Mouse (Mus musculus): ENCODE measurements around the gene Ksr1.
"Not testable (repeated sequence)": the region's sequence is repeated elsewhere in the genome, so short reads cannot be mapped to it uniquely, and the experiment has no call there.

The Ksr1 gene

DNA sequence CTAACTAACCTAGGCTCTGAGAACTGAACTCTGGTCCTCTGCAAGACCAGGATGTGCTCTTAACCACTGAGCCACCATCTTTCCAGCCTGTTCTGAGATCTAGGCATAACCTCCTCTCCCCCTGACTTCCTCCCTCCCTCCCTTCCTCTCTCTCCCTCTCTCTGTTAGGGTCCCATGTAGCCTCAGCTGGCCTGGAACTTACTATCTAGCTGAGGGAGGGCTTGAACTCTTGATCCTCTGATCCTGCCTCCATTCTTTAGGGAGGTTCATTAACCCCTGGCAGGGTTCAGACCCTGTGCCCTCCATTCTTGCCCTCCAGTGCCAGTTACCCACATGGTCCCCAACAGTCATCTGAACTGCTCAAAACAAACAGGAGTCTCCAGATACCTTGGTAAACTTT is 133.2 kb downstream of the Ksr1 start:
- no peak for DNase-seq (ENCODE audit: low read depth, low spot score)

DNA sequence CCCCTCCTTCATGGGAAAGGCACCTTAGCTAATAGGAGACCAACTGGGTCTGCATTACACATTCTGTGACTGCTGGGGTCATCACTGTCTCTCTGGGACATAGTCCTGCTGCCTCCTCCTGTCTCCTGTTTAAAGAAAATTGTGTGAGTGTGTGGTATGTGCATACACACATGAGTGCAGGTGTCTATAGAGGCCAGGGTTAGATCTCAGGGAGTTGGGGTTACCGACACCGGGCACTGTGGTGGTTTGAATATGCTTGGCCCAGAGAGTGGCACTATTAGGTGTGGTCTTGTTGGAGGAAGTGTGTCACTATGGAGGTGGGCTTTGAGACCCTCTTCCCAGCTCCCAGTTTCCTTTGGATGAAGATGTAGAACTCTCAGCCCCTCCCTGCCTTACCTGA is 133.7 kb downstream of the Ksr1 start:
- DNase-seq (ENCODE audit: low read depth, low spot score): no peak

DNA sequence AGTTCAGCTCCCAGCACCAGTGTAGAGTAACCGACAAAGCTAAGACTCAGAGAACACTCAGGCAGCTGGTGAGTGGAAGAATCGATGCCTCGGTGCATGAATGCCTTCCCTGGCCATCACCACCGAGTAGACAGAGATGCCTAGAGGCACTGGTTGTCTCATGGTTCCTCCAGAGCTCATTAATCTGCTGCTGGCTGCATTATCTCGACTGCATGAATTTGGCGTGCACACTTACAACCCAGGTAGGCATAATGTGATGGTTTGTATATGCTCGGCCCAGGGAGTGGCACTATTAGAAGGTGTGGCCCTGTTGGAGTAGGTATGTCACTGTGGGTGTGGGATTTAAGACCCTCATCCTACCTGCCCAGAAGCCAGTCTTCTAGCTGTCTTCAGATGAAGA is 137.3 kb downstream of the Ksr1 start:
- no peak for DNase-seq (ENCODE audit: low read depth, low spot score)

DNA sequence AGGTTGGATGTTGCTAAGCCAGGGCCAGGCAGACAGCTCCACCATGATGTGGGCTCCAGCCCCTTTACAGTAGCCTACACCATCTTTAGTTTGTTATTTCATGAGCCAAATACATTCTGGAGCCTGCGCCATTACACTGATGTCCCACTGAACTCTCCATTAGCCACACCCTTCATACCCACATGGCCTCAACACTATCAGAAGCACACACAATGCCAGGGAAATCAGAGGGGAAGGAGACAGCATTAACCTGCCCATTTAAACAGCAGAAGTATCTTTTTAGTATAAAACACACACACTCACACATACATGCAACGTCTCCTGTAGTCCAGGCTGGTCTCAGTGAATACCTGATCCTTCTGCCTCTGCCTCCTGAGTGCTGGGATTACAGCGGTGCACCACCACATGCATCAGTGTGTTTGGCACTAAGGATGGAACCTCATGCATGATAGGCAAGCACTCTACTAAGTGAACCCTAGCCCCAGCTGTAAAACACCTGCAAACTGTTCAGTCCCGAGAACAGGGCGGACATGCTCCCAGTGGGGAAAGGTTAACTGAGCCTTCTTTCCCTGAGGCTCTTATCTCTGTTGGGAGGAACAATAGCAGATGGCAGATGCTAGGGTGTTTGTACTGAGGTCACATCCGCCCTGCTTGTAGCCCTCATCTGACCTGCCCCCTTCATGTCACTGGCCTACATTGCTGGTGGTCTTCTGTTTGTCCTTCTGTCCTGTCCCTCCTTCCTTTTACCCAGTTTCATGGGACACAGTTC is 138.0 kb downstream of the Ksr1 start:
- no peak for DNase-seq (ENCODE audit: low read depth, low spot score)

DNA sequence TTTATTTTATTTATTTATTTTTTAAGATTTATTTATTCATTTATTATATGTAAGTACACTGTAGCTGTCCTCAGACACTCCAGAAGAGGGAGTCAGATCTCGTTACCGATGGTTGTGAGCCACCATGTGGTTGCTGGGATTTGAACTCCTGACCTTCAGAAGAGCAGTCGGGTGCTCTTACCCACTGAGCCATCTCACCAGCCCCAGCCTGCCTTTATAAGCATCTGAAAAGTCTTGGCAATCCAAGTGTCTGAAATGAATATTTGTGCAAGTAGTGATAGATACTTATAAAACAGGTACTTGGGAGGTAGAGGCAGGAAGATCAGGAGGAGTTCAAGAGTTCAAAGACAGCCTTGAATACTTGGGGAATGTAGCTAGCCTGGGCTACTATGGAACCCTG is 138.9 kb downstream of the Ksr1 start:
- DNase-seq (ENCODE audit: low read depth, low spot score): not testable (repeated sequence)

DNA sequence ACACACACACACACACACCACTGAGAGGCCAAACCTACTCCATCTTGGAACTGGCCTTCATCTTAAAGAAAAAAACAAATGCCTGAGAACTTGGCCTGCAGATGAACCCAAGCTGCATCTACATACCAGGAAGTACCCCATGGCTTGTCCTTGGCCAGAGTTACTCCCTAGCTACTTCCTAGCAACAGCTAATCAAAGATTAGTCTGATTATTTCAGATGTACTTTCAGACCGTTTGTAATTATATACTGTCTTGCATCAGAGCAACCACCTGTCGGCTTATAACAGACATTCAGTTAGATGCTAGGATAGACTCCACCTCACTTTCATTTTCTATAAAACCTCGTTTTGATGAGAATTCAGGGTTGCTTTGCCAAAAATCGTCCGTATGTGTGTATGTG is 139.8 kb downstream of the Ksr1 start:
- DNase-seq (ENCODE audit: low read depth, low spot score): peak; percentile 35

DNA sequence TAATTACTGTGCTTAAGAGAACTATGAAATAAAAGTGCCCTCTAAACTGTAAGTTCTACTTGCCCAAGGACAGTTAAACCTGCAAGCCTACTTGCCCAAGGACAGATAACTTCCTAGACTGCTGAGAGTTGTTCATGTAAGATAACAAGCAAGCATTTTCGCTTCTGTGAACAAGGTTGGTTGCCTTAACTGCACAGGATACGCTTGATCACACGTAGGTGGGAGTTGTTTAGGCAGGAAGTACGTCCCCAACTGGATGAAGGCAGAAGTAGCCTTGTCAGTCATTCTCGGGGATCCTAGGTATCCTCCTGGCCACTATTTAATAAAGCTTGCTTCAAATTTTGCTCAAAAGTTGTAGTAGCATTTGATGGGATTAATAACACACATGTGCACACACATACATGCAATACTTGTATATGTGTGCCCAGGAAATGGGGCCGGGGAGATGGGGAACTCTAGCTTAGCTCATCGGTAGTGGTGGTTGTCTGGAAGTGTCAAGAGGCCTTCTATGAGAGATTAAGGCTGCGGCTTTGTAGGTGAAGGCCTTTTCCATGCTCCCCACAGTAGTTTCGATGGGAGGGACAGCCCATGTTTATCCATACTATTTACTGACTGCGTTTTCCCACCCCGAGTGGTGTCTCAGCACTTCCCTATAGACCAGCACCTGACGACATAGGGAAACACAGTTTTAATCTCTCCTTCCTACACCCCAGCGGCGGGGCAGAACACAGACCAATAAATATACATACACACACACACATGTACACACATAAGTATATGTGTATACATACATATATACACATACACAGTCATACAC is 140.4 kb downstream of the Ksr1 start:
- peak; percentile 60 for DNase-seq (ENCODE audit: low read depth, low spot score)

DNA sequence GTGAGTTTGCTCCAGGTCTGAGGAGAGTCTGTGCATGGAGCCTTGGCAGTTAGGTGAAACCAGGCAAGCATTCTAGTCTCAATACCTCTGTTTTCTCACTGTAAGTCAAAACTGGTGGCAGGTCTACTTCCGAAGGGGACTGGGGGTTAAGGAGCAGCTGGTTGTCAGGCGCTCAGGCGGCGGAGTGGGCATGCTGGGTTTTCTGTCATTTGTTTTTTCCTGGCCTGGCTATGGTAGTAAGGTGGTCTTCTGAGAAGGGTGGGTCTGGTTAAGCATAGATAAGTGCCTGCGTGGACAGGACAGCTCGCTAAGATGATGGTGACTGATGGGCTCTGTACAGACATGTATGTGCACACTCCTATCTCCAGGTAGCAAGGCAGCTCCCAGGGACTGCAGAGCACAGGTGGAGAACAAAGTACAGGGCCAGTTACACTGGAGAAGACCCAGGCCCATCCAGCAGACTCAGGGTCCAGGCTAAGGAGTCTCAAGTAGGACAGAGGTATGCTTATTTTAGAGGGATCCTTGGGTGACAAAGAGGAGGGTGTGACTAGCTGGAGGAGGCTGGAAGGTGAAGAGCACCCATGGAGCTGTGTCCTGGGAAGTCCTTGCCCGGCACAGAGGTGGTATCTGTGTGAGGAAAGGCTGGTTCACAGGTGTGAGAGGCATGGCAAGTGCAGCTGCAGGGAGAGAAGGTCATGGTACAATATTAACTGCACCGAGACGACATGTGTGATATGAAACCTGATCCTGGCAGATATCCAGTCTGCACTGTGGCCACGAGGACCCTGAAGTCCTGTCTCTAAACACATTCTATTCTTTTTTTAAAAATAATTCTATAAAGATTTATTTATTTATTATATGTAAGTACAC is 142.2 kb downstream of the Ksr1 start:
- DNase-seq (ENCODE audit: low read depth, low spot score): no peak

DNA sequence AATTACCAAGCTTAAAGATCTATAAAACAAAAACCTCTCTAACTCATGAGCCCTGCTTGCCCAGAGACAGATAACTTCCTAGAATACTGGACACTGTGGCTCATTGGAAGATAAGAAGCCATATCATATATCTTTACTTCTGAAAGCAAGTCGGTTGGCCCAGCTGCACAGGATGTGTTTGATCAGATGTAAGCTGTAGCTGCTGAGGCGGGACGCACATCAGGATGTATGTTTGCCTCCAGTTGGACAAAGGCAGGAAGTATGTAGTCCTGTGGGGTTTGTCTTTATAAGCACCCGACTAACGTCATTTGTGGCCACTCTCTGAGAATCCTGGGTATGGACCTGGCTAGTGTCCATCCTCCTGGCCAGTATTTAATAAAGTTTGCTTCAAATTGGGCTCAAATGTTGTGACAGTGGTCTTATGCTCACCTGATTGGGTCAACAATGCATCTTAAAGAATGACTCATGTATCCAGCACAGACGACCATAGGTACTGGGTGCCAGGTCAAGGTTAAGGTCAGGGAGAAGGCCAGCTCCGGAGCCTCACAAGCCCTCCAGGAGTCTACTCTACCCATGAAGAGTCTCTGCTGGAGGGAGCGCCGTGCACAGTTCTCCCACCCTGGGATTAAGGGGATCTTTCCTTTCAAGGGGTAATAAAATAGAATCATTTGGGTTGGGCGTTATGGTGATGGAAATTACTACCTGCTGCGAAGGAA is 143.0 kb downstream of the Ksr1 start:
- DNase-seq (ENCODE audit: low read depth, low spot score): peak; percentile 55

DNA sequence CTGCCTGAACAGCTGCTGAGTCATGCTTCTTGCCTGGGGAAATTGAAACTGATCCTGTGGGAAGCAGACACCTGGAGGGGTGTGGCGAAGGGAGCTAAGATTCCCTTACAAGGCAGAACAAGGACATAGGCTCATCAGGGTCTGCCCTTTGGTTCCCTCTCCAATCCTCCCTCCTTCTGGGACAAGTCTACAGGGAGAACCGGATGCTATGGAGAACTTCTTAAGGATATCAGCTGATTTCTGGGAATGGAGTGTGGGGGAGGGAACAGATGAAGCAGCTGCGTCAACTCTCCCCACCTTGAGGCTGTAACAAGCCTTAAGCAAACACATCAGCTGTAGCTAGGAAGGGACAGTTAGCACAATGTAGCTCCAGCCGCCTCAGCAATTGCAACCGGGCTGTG is 143.7 kb downstream of the Ksr1 start:
- DNase-seq (ENCODE audit: low read depth, low spot score): no peak

DNA sequence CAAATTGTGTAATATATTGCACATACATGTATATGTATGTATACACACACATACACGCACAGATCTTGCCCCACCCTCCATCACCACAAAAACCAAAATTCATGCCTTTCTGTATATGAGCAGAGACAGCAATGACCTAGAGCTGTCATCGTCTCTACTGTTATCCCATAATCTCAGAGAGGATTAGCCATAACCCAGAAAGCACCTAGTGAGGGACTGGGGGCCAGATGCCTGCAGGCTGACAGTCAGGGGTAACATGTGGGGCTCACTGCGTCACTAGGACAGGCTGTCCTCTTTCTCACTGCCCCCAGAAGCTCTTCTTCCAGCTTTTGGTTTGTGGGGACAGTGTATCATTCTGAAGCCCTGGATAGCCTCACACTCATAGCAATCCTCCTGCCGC is 144.3 kb downstream of the Ksr1 start:
- no peak for DNase-seq (ENCODE audit: low read depth, low spot score)

DNA sequence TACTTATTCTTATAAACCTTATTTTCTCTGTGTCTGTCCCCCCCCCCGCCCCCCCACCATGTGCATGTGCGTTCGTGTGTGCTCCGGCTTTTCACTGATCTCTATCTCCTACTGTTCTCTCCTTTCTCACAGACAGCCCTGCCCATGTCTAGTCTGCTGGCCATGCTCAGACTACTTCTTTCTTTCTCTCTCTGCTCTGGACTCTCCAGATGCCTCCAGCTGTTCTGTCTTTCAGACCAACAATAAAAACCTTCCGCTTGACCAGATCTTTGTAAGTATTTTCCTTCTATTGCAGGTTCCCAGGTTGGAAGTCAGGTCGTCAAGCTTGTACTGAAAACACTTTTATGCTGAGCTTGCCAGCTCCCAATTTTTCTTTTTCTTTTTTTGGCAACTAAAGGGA is 147.1 kb downstream of the Ksr1 start:
- DNase-seq (ENCODE audit: low read depth, low spot score): no peak

DNA sequence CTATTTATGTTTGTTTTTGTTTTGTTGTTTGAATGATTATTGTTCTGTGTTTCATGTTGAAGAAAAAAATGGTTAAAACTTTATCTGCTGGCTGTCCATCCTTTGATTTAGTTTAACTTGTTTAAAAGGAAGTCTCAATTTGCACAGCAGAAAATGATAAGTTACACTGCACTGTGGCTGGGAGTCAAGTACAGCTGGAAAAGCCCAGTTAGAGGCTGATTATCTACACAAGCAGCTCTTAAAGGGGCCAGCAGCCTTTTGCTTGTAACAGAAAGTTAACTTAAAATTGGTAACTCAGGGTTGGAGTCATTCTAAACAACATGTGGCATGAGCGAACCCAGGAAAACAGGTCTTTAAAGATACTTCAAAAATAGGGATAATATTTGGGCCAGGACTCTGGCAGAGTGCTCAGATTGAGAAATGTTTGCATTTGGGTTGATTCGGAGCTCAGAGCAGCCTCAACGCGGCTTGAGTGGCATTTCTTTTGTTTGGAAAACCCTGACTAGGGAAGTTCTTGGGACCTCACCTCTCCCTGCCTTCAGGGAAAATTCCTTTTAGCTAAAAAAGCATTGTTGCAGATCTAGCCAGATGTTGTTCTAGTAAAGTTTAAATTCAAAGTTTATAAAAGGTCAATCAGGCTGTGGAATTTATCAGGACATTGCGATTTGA is 155.2 kb downstream of the Ksr1 start:
- DNase-seq (ENCODE audit: low read depth, low spot score): not testable (repeated sequence)

DNA sequence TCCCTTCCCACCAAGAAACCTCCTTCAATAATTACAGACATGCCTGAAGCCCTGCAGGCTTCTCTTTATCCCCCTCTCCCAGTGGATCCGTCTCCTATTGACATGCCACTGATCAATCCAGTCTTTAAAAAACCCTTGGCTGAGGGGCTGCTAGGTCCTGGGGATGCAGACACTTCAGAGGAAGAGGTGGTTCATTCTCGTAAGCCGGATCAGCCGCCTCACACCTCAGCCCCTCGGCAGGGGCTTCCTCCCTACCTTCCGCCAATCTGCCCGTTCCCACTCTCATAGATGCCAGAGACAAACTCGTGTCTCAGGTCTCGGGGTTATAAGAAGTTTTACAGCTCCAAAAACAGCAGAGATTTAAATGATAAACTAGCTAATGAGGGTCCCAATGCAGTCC is 156.1 kb downstream of the Ksr1 start:
- no peak for DNase-seq (ENCODE audit: low read depth, low spot score)

DNA sequence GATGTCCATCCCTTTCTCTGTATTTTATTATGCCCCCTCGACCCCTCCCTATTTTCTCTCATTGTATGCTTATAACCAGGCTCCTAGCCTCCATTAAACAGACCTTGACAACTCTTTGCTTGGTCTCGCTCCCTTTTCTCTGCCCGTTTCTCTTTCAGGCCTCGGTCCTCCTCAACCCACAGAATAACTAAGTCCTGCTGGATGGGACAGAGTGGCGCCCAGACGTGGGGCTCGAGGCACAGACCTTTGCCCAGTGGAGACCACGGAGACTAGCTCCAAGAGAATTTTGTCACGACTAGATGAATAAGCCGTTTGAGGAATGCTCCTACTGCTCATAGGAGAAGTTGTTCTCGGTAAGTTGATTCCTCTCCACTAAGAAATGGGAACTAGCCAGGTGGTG is 157.0 kb downstream of the Ksr1 start:
- not testable (repeated sequence) for DNase-seq (ENCODE audit: low read depth, low spot score)

DNA sequence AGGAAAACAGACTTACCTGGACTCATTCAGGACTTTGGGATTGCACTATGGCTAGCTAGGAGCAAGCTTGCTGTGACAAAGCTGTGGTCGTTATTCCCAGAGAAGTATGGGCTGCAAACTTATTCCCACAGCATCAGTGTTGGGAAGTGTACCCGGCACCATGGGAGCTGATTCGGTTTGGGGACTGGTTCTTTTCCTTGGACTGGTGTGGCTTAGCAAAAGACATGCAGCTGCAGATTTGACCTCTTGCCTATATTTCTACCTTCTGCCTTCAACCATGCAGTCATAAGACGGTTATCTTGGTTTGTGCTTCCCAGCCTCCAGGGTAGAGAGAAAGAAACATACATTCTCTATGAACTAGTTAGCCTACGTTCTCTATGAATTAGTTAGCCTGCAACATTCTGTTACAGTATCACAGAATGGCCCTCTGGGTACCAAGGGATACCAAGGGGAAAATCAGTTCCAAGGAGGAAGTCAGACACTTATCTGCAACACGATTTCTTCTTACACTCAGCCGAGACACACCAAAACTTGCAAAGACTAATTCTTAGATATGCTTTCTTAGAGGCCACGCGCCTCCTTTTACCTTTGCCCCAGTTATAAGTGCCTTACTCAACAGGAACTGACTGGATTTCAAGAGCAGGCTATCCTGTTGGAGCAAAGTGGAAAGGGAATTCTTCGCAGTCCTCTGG is 159.8 kb downstream of the Ksr1 start:
- no peak for DNase-seq (ENCODE audit: low read depth, low spot score)

DNA sequence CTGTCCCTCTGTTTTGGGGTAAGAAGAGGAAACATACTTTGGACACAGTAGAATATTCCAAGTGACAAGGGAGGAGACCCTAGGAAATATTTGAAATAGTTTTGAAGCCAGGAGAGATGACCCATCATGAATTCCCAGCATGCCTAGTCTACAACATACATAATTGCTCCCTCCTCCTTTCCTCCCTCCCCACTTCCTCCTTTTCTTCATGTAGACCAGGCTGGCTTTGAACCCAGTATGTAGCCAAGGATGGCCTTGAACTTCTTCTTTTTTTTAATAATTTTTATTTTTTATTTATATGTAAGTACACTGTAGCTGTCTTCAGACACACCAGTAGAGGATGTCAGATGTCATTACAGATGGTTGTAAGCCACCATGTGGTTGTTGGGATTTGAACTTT is 160.7 kb downstream of the Ksr1 start:
- DNase-seq (ENCODE audit: low read depth, low spot score): no peak

DNA sequence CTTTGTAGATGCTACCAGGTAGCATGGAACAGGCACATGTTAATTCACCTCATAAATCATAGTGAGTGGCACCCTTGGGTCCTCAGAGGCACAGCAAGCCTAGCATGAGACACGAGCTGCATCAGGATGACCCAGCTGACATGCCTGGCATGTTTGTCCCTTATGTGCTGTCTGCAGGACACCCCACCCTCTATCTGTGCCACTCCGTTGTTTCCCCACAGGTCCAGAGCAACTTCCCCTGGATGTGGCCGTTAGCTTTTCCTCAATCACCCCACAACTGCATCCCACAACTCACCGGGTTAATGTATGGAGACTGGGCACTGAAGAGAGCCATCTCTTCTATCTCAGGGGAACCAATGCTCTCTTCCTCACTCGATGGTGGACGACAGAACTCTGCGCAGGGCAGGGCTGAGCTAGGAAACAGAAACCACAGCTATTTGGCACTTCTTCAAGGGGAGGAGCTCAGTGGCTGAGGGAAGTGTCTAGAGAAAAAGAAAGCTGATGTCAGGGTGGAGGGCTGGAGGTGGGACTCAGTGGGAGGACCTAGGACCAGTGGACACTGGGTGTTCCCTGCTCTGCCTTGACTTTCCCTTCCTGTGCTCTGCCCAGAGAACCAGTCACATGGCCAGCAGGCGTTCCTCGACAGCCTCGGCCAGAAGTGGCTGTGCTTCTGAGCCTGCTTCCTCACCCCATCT is 161.6 kb downstream of the Ksr1 start, which contains the start of gene Lgals9:
Gene Lgals9 (minus strand): TSS at position 464 of the 695 bp plus-strand sequence.
- peak; percentile 81 for DNase-seq (ENCODE audit: low read depth, low spot score)

DNA sequence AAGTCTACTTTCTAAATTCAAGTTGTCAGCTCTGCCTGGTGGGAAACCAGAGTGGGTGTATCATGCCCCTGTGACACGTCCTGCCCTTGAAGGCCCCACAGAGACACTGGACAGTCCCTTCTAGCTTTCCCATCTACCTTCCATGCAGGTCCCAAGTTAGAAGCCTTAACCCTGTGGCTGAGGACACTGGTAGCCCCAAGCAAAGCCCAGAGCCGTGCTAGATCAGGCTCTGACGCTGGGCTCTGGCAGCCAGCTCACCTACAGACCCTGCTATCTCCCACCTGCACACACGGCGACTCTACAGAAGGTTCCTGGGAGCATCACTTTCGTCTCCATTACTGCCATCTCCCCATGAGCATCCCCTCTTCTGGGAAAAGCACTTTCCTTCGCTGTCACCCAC is 162.7 kb downstream of the Ksr1 start:
- no peak for DNase-seq (ENCODE audit: low read depth, low spot score)

Measured in CD4-positive, CD25-positive, alpha-beta regulatory T cell, adult 2 months (primary cell).